Mouse (Mus musculus): ENCODE data around the gene Uqcr10.

GRCm38 (mm10) chr11:4674593-4674992 lies 29.5 kb downstream of the Uqcr10 start:
- no peak for TF ChIP-seq CTCF (IDR thresholded peaks at IDR 0.05; ENCODE audit: low read depth, low read length)
- TF ChIP-seq POLR2A (IDR thresholded peaks at IDR 0.05; ENCODE audit: borderline replicate concordance, low read depth, low read length): no peak
